Mouse (Mus musculus) CD8-positive naive resting alpha-beta T cell, adult 57 days (primary cell): ENCODE measurements around the gene 3110040M04Rik. TPM values are rescaled to one million over a fixed set of nuclear protein-coding genes. Genes with fewer than 3 reads are reported as not detected.

Experiments used
- total RNA-seq: library from RNA; stranded (reverse); gene quantifications from one replicate; pipeline ENCODE4 v1.2.4, GENCODE M21; 2023

Gene 3110040M04Rik
- not detected for total RNA-seq

DNA sequence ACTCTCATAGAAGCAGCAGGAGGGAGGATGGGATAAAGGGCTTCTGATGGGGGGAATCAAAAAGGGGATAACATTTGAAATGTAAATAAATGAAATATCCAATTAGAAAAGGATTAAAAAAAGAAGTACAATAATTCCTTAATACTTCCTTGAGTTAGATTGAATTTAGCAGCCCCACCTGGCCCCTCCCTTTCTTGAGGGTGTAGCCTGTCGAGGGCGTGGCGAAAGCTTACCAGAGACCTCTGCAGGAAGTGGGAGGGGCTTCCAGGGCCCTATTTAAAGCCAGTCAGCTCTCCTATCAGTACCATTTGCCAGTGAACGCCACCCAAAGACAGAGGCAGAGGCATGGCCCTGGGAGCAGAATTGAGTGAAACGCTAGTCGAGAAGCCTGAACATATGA lies at the start of gene 3110040M04Rik:
3110040M04Rik (plus strand) TSS at position 304 of the 400 bp plus-strand sequence.

DNA sequence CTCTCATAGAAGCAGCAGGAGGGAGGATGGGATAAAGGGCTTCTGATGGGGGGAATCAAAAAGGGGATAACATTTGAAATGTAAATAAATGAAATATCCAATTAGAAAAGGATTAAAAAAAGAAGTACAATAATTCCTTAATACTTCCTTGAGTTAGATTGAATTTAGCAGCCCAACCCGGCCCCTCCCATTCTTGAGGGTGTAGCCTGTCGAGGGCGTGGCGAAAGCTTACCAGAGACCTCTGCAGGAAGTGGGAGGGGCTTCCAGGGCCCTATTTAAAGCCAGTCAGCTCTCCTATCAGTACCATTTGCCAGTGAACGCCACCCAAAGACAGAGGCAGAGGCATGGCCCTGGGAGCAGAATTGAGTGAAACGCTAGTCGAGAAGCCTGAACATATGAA lies 21.7 kb upstream of the 3110040M04Rik start, which contains the start of gene Gm47985:
Gm47985 (plus strand) TSS at position 272 of the 400 bp plus-strand sequence.

DNA sequence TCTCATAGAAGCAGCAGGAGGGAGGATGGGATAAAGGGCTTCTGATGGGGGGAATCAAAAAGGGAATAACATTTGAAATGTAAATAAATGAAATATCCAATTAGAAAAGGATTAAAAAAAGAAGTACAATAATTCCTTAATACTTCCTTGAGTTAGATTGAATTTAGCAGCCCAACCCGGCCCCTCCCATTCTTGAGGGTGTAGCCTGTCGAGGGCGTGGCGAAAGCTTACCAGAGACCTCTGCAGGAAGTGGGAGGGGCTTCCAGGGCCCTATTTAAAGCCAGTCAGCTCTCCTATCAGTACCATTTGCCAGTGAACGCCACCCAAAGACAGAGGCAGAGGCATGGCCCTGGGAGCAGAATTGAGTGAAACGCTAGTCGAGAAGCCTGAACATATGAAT lies 11.8 kb upstream of the 3110040M04Rik start, which contains the start of gene Gm8947:
Gm8947 (plus strand) TSS at position 302 of the 400 bp plus-strand sequence.

DNA sequence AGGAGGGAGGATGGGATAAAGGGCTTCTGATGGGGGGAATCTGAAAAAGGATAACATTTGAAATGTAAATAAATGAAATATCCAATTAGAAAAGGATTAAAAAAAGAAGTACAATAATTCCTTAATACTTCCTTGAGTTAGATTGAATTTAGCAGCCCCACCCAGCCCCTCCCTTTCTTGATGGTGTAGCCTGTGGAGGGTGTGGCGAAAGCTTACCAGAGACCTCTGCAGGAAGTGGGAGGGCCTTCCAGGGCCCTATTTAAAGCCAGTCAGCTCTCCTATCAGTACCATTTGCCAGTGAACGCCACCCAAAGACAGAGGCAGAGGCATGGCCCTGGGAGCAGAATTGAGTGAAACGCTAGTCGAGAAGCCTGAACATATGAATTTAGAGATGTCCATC lies 5.8 kb upstream of the 3110040M04Rik start, which contains the start of gene Gm47995:
Gm47995 (plus strand) TSS at position 329 of the 400 bp plus-strand sequence.

DNA sequence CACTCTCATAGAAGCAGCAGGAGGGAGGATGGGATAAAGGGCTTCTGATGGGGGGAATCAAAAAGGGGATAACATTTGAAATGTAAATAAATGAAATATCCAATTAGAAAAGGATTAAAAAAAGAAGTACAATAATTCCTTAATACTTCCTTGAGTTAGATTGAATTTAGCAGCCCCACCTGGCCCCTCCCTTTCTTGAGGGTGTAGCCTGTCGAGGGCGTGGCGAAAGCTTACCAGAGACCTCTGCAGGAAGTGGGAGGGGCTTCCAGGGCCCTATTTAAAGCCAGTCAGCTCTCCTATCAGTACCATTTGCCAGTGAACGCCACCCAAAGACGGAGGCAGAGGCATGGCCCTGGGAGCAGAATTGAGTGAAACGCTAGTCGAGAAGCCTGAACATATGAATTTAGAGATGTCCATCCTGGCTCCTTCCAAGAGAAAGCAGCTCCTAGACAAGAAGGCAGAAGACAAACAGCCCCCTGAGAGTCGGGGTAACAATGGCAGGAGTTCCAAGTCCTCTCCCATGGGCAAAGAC lies 6.0 kb downstream of the 3110040M04Rik start, which contains the start of gene Gm47996:
Gm47996 (plus strand) TSS at position 308 of the 532 bp plus-strand sequence.

Other genes starting within 250 kb of the 3110040M04Rik start
- gene Hmcn1, start 210.7 kb upstream of the 3110040M04Rik start, total RNA-seq, result not detected
- gene Gm47985, start 21.6 kb upstream of the 3110040M04Rik start, total RNA-seq, result not detected
- gene Gm8947, start 11.7 kb upstream of the 3110040M04Rik start, total RNA-seq, result 0.77 TPM
- gene Gm47995, start 5.7 kb upstream of the 3110040M04Rik start, total RNA-seq, result not detected
- gene Gm47996, start 6.0 kb downstream of the 3110040M04Rik start, total RNA-seq, result not detected
- 221 TPM for gene Ivns1abp, start 140.4 kb downstream of the 3110040M04Rik start, total RNA-seq
- gene Swt1, start 224.3 kb downstream of the 3110040M04Rik start, total RNA-seq, result 43.6 TPM
- 35.3 TPM for gene Trmt1l, start 224.4 kb downstream of the 3110040M04Rik start, total RNA-seq